Mouse (Mus musculus) embryonic fibroblast, embryonic 13.5 days (primary cell): Measurements from ENCODE around the gene Zfp704.

Experiments
- CTCF ChIP-seq: IDR thresholded peaks from 2 replicates; pipeline ENCODE4 v1.5.1; 2011; ENCODE audit warnings: mild to moderate bottlenecking, control low read depth, low read length, moderate library complexity, borderline replicate concordance; ENCODE audit not compliant: insufficient read depth
- POLR2A ChIP-seq: IDR thresholded peaks from 2 replicates; pipeline ENCODE4 v1.6.1; 2011; ENCODE audit warnings: low read depth, mild to moderate bottlenecking, control low read depth, low read length, moderate library complexity

- TF ChIP-seq CTCF (no peak), POLR2A (no peak)
These were observed 186.2 kb downstream of the Zfp704 start for GRCm38 (mm10) chr3:9423669-9424068.
